ENCODE assay signal across 12 mouse cellular contexts in the genomic region with DNA sequence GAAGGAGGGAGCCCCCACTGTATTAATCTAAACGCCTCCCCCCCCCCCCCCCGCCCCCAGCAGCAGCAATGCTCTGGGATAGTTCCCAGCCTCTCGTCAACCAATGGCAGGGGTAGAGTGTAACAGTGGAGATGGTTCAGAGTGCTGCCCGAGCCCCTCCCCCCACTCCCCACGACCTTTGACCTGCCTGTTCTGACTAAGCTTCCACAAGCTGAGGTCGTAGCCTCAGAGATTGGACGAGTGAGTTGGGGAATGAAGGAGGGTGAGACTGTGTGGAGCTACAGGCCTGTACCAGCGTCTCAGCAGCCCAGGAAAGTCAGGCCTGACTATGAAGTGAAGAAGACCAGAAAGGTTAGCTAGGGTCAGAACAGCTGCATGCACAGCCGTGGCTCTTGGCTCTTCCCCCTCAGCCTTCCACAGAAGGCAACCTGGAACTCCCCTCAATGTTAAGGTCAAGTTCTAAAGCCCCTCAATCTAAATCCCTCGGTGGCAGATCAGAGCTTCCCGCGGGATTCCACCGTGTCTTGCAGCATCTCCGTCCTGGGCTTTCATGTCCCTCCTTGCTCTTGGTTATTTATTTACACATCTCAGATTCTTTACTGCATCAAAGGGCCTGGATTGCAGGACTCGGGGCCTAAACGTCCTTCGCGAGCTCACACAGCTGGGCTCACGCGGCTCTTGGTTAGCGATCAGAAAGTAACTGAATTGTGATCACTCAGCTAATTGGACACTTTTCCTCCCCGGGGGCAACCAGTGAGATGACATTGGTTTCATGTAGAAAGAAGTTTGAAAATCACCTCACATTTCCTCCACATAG. TPM values are rescaled to one million over a fixed set of nuclear protein-coding genes. Genes with fewer than 3 reads are reported as not detected.
DNase-seq lines count a peak whose midpoint lies in the region; ATAC-seq lines count a peak whose summit lies in the region.
"Had no signal": no experiment of that assay in that cellular context is flagged by ENCODE, and none has a peak within 500 bp of the region (broad histone marks: within the 10 kb centered on the region; RNA-seq: fewer than 3 reads in every experiment).

No protein-coding gene starts in this region.

- DNase-seq in embryonic facial prominence, embryonic 11.5 days (ENCODE audit: low spot score): peak; percentile 43
- peak; percentile 78 to 85 for DNase-seq in kidney, postnatal 25 days
- DNase-seq in midbrain, embryonic 14.5 days: peak; percentile 58
- DNase-seq in thymus, postnatal 4 days: no peak
- DNase-seq in adrenal gland, postnatal 25 days: no peak
- DNase-seq: adrenal gland, adult 8-10 months; gastrocnemius, postnatal 14 days had no signal

- no peak overlapping the region for H3K4me2 ChIP-seq in hindbrain, embryonic 16.5 days (ENCODE audit: low read length)
- no peak overlapping the region for H3K4me2 ChIP-seq in hindbrain, embryonic 12.5 days (replicated peaks)
- no peak overlapping the region for H3K4me2 ChIP-seq in embryonic facial prominence, embryonic 11.5 days (ENCODE audit: low read depth, low read length)
- no peak overlapping the region for H3K4me2 ChIP-seq in midbrain, embryonic 14.5 days (ENCODE audit: low read length)

- no peak overlapping the region for H3K4me3 ChIP-seq in hindbrain, embryonic 16.5 days (ENCODE audit: low read length)
- H3K4me3 ChIP-seq in hindbrain, embryonic 12.5 days: no peak overlapping the region
- no peak overlapping the region for H3K4me3 ChIP-seq in embryonic facial prominence, embryonic 11.5 days (ENCODE audit: low read depth, low read length)
- no peak overlapping the region for H3K4me3 ChIP-seq in midbrain, embryonic 14.5 days (replicated peaks; ENCODE audit: low read depth, low read length)

- H3K27me3 ChIP-seq in hindbrain, embryonic 16.5 days (replicated peaks; ENCODE audit: control insufficient read depth, insufficient read depth, low read length): no peaks in the 10 kb centered on the region
- peaks cover 3% of the 10 kb centered on the region; the same call in 1 of the 2 replicates for H3K27me3 ChIP-seq in hindbrain, embryonic 12.5 days
- no peaks in the 10 kb centered on the region for H3K27me3 ChIP-seq in embryonic facial prominence, embryonic 11.5 days (ENCODE audit: control insufficient read depth, insufficient read depth, low read length)
- no peaks in the 10 kb centered on the region for H3K27me3 ChIP-seq in midbrain, embryonic 14.5 days (ENCODE audit: control insufficient read depth, insufficient read depth, low read length)

- H3K4me1 ChIP-seq in hindbrain, embryonic 16.5 days (ENCODE audit: control insufficient read depth, insufficient read depth, low read depth, low read length): peaks cover 3% of the 10 kb centered on the region
- H3K4me1 ChIP-seq in hindbrain, embryonic 12.5 days: peaks cover 15% of the 10 kb centered on the region
- no peaks in the 10 kb centered on the region for H3K4me1 ChIP-seq in embryonic facial prominence, embryonic 11.5 days (ENCODE audit: control insufficient read depth, insufficient read depth, low read length)
- peaks cover 15% of the 10 kb centered on the region; the same call in 1 of the 2 replicates for H3K4me1 ChIP-seq in midbrain, embryonic 14.5 days (ENCODE audit: control insufficient read depth, insufficient read depth, low read length)

- H3K9me3 ChIP-seq in hindbrain, embryonic 16.5 days (ENCODE audit: control insufficient read depth, low read length): no peaks in the 10 kb centered on the region
- H3K9me3 ChIP-seq in hindbrain, embryonic 12.5 days (replicated peaks): no peaks in the 10 kb centered on the region
- no peaks in the 10 kb centered on the region for H3K9me3 ChIP-seq in embryonic facial prominence, embryonic 11.5 days (replicated peaks; ENCODE audit: control insufficient read depth, low read length)
- no peaks in the 10 kb centered on the region for H3K9me3 ChIP-seq in midbrain, embryonic 14.5 days (ENCODE audit: control insufficient read depth, low read length)

- H3K36me3 ChIP-seq in hindbrain, embryonic 16.5 days (ENCODE audit: control insufficient read depth, insufficient read depth, low read length): no peaks in the 10 kb centered on the region
- H3K36me3 ChIP-seq in hindbrain, embryonic 12.5 days: no peaks in the 10 kb centered on the region
- H3K36me3 ChIP-seq in embryonic facial prominence, embryonic 11.5 days (replicated peaks; ENCODE audit: control insufficient read depth, insufficient read depth, low read depth, low read length): no peaks in the 10 kb centered on the region
- no peaks in the 10 kb centered on the region for H3K36me3 ChIP-seq in midbrain, embryonic 14.5 days (ENCODE audit: control insufficient read depth, insufficient read depth, low read length)

- no peak overlapping the region for H3K27ac ChIP-seq in hindbrain, embryonic 16.5 days (ENCODE audit: low read depth, low read length)
- H3K27ac ChIP-seq in hindbrain, embryonic 12.5 days: no peak overlapping the region
- no peak overlapping the region for H3K27ac ChIP-seq in embryonic facial prominence, embryonic 11.5 days (replicated peaks; ENCODE audit: low read depth, low read length)
- H3K27ac ChIP-seq in midbrain, embryonic 14.5 days (replicated peaks; ENCODE audit: low read depth, low read length): no peak overlapping the region

- no peak overlapping the region for H3K9ac ChIP-seq in hindbrain, embryonic 16.5 days (ENCODE audit: low read depth, low read length)
- no peak overlapping the region for H3K9ac ChIP-seq in hindbrain, embryonic 12.5 days
- H3K9ac ChIP-seq in embryonic facial prominence, embryonic 11.5 days (replicated peaks; ENCODE audit: low read length): no peak overlapping the region
- H3K9ac ChIP-seq in midbrain, embryonic 14.5 days (replicated peaks; ENCODE audit: low read length): no peak overlapping the region

- WGBS in hindbrain, embryonic 16.5 days: 26% methylated on average over 20 of the region's 22 CpGs
- WGBS in hindbrain, embryonic 12.5 days: 18% methylated on average over 22 of the region's 22 CpGs
- 14% methylated on average over 21 of the region's 22 CpGs for WGBS in embryonic facial prominence, embryonic 11.5 days
- WGBS in midbrain, embryonic 14.5 days: 22% methylated on average over 21 of the region's 22 CpGs

- peak; percentile 20; the same call in 1 of the 2 replicates for ATAC-seq in hindbrain, embryonic 16.5 days
- ATAC-seq in hindbrain, embryonic 12.5 days (ENCODE audit: low FRiP score): no peak
- peak; percentile 30; the same call in 1 of the 2 replicates for ATAC-seq in embryonic facial prominence, embryonic 11.5 days (replicated peaks; ENCODE audit: insufficient number of reproducible peaks, low FRiP score, low TSS enrichment, low read depth)
- 0 out of 2 replicates have a peak, but pooled peaks have one; percentile 24 for ATAC-seq in midbrain, embryonic 14.5 days (ENCODE audit: low FRiP score, low TSS enrichment)
- ATAC-seq in megakaryocyte, adult 5-6 weeks (ENCODE audit: poor library complexity, severe bottlenecking): no peak
- ATAC-seq: CD4-positive, CD25-positive, alpha-beta regulatory T cell, adult 4 months; lung, postnatal 0 days had no signal

RNA-seq across cellular contexts. Expression of gene Shb, which starts 46.5 kb away (rescaled TPM):
- 2.6 and 3.8 TPM in 2 replicates for polyA plus RNA-seq in hindbrain, embryonic 16.5 days (2015; fragmentation: Nextera tagmentation; extraction: Ambion mirVana)
- polyA plus RNA-seq in hindbrain, embryonic 12.5 days (2016; fragmentation: Nextera tagmentation; extraction: Ambion mirVana): 10.0 and 10.1 TPM in 2 replicates
- polyA plus RNA-seq in embryonic facial prominence, embryonic 11.5 days (2014; fragmentation: Nextera tagmentation; extraction: Ambion mirVana): 5.8 and 7.5 TPM in 2 replicates
- 10.2 and 10.4 TPM in 2 replicates for polyA plus RNA-seq in midbrain, embryonic 14.5 days (2014; fragmentation: Nextera tagmentation; extraction: Ambion mirVana)
- total RNA-seq in megakaryocyte, adult 5-6 weeks (2015): 3.7 and 3.9 TPM in 2 replicates
- total RNA-seq in megakaryocyte, adult 5-6 weeks (2017): 1.8 and 3.3 TPM in 2 replicates
- total RNA-seq in adrenal gland, postnatal 25 days (2021): 88.4 and 94.4 TPM in 2 replicates

Comparison
In these comparisons a context has a peak if more than half of its experiments do, and no peak if none do; other contexts are left out.
1. ATAC-seq: peak in hindbrain, embryonic 16.5 days (single experiment), embryonic facial prominence, embryonic 11.5 days (single experiment) and midbrain, embryonic 14.5 days (single experiment); none in hindbrain, embryonic 12.5 days (single experiment) and megakaryocyte, adult 5-6 weeks (single experiment).
2. DNase-seq: peak in embryonic facial prominence, embryonic 11.5 days (single experiment), kidney, postnatal 25 days (2 of 2) and midbrain, embryonic 14.5 days (single experiment); none in thymus, postnatal 4 days (single experiment) and adrenal gland, postnatal 25 days (single experiment).